Mouse (Mus musculus) CD4-positive, CD25-positive, alpha-beta regulatory T cell, adult 2 months (primary cell): ENCODE data around the gene Ctnna2.

Source experiments
- DNase-seq: peaks from one replicate; pipeline ENCODE4 v3.0.0-alpha.2; 2012; ENCODE audit warnings: low read depth, low spot score

The Ctnna2 gene

DNA sequence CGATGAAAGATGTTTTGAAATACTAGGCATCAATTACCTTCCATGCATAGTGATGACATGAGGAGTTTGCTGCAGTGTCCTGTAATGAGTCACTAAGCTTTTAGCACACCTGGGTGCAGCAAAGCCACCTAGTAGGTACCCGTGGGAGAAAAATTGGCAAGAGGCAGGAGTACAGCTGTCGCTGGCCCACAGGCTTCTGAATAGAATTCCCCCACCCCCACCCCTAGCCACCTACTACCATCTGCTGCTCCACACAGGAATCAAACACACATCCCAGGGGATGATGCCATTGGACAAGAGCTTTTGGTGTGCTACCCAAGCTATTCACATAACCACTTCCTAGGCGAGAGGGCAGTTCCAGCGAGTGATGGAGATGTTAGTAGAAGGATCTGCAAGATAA is 700.7 kb downstream of the Ctnna2 start:
- no peak for DNase-seq

DNA sequence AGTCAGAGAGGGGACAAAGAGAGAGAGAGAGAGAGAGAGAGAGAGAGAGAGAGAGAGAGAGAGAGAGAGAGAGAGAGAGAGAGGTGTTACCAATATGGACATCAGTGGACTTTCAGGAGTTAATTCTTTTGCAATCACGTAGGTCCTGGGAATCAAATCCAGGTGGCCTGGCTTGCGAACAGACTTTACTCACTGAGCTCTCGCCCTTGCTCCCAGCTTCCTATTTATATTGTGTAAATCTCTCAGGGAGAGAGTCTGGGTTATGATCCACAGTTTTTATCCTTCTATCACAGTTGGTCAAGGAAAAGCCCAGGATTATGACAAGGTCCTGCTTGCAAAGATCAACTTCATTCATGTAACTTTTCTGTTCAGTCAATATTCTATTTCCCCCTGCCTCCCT is 714.3 kb downstream of the Ctnna2 start:
- no peak for DNase-seq

DNA sequence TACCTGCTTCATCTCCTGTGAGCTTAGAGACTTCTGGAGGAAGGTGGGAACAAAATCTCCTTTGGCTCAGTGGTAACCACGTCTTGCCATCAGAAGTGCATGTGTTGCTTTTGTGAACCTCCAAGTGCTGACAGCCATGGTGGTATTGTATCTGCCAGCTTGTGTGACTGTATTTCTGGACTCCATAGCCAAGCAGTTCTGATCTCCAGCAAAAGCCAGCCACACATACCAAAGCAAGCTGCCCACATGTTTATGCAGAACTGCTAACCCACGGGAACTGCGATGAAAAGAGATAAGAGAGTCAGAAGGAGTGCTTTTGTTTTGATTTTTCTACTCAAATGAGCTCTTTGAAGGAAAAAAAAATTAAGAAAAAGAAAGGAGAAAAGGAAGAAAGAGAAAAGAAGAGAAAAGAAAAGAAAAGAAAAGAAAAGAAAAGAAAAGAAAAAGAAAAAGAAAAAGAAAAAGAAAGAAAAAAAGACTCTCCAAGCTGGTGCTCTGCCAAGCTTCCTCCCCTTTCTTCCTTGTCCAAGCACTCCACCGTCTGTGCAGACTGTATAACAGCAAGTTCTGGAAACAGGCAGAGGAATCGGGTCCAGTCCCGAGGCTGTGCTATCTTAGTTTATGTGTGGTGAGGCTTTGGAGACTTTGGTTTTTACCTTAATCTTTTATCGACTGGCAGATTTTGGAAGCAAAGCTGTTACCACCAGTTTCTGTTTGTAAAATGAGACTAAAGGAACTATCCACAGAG is 722.0 kb downstream of the Ctnna2 start:
- DNase-seq, result no peak

DNA sequence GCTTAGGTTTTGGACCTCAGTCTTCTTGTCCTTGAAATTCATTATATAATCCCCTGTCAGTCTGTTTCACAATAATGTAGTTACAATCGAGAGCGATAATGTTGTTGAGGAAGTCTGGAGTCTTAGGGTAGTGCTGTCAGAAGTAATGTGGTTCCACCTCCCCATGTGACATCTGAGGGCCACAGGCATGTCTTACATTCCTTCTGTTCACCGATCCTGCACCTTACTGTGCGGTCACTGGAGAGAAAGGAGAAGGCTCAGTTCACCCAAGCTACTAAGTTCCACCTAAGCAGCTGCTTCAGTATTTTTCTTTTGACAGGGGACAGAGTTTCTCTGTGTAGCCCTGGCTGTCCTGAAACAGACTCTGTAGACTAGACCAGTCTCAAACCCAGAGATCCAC is 723.2 kb downstream of the Ctnna2 start:
- no peak for DNase-seq

DNA sequence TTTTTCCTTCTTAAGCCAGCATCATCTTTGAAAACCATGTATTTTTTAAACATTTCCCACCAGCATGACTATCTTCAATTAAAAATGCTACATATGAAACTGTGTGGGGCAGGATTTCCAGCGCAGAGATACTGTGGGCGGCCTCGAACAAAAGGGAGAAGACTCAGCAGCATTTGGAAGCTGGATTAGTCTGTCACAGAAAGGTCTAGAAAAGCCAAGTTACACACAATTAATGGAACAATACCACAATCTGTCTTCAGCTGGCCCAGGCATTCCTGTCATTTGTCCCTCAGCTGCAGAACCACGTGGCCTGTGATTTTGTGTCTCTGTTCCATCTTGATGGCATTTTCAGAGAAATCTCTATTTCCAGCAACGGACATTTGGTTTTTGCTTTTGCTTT is 726.0 kb downstream of the Ctnna2 start:
- no peak for DNase-seq

DNA sequence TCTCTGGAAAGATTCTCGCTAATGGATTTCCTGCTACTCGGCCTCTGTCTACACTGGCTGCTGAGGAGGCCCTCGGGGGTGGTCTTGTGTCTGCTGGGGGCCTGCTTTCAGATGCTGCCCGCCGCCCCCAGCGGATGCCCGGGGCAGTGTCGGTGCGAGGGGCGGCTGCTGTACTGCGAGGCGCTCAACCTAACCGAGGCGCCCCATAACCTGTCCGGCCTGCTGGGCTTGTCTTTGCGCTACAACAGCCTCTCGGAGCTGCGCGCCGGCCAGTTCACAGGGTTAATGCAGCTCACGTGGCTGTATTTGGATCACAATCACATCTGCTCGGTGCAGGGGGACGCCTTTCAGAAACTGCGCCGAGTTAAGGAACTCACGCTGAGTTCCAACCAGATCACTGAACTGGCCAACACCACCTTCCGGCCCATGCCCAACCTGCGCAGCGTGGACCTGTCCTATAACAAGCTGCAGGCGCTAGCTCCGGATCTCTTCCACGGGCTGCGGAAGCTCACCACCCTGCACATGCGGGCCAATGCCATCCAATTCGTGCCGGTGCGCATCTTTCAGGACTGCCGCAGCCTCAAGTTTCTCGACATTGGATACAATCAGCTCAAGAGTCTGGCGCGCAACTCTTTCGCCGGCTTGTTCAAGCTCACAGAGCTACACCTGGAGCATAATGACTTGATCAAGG is 735.8 kb downstream of the Ctnna2 start:
- DNase-seq, result no peak

DNA sequence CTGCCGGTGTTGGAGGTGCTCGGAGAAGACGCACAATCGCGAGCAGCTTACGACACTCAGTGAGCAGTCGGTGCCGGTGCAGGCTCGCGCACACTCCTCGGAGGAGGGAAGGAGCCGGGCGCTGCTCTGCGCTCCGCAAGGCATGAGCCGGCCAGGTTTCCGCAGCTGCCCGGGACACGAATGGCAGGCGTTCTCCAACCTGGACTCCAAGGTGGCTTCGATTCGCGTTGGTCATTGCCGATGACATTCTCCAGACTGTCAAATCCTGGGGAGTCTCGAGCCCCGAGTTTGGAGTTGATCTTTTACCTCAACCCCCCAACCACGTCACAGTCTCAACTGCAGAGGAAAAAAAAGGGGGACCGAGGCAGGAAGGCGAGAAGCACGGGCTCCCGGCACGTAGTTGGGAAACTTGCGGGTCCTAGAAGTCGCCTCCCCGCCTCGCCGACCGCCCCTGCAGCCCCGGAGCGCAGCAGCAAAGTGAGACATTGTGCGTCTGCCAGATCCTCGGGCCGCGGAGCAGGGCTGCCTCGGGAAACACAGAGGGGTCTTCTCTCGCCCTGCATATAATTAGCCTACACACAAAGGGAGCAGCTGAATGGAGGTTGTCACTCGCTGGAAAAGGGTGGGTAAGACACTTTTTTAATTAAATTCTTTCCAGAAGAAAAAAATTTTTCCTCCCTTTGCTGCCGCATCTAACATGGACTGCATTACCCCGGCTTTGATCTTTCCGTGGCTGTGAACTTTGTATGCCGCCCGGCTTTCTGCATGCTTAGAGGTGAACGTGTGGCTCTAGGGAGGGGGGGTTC is 736.7 kb downstream of the Ctnna2 start, which contains the start of gene Lrrtm1:
Gene Lrrtm1, plus strand, starts transcription at position 89 of the 806 bp plus-strand sequence.
- DNase-seq, result no peak

DNA sequence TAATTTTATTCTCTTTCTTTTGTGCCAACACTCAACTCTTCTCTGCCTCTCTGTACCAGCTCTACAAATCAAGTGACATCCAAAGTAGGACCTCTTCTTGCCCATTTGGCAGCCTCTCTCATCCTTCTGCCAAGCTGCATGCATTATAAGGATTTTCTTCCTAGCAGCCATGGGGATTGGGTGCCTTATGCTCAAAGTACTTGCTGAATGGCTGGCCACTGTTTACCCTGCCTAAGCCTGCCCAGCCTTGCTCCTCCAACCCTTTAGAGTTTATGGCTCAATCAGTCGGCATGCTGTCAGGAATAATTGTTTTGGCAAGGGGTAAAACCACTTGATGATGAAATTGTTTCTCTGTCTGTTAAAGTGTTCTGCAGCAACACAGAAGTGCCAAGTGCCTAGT is 739.1 kb downstream of the Ctnna2 start:
- DNase-seq, result no peak

DNA sequence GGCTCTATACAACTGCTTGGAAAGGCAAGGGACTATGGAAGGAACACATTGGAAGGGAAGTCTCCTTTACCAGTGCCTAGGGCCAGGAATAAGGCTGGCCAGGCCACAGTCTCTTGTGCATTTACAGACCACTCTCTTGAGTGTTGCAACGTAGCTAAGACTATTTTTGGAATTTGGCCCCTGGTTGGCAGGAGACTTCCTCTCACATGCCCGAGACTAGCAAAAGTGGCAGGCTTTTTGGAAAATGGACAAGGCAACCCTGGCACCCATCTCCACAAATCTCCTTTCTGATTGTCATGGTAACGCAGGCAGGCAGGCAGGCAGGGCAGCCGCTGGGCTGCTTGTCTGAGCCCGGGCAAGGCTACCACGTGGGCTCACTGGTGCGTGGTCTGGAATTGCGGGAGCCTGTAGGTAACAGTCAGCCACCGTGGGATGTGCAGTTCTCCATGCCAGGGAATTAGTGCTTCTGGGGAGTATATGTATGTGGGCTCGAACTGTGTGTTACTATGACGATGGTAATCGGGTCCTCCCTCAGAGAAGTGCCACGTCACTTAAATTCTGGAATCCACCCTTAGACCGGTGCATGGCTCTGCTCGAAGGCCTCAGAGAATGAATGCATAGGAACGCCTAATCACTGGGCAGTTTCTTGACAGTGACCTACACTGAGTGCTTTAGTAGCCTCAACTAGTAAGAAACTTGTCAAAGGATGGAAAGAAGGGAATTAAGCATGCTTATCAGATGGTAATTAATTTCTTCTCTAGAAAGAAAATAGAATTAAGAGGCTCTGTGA is 756.5 kb downstream of the Ctnna2 start:
- no peak for DNase-seq

DNA sequence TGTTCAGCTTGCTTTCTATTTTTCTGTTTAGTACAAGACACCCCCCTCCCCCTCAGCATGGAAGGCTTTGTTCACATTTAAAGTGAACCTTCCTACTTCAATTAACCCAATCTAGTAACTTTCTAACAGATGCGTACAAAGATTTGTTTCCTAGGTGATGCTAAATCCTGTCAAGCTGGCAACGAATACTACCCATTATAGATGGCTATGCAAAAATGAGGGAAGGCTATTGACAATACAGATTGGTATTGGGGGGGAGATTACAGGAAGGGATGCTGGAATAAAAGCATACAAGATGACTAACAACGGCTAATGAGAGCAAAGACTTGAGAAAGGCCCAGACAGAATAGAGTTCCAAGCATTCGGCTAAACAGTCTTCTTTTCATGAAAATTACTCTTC is 758.7 kb downstream of the Ctnna2 start:
- no peak for DNase-seq

DNA sequence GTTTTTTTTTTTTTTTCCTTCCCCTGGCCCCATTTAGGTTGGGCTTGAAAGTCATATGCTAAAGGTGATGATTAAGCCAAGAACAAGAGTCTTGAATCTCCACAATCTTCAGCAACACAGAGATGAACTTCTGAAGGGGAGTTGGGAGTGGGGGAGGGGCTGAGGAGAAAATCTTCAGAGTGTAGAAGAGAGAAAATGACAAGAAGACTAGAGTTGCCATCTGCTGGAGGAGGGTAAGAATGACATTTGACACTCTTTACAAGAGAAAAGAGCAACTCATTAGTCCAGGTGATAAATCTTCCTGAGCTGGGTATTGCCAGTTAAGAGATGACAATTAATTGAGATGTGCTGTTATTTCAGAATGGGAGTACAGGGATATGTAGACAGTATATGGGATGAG is 760.6 kb downstream of the Ctnna2 start:
- DNase-seq, result no peak

DNA sequence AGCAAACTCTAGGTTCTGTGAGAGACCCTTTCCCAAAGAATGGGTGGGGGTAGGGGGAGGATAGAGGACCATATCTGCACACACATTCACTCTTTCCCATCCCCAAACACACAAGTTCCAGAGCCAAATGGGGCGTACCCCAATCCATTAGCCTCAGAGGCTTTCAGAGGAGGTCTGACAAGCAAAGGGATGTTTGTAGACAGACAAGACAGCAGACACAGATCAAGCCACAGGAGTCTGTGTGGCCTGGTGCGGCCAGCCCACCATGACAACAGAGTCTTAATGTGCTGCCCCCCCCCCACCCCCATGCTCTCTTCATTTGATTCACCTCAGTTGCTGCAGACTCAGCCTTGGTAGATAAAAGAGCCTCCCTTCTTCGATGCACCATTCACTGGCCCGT is 764.2 kb downstream of the Ctnna2 start:
- no peak for DNase-seq

DNA sequence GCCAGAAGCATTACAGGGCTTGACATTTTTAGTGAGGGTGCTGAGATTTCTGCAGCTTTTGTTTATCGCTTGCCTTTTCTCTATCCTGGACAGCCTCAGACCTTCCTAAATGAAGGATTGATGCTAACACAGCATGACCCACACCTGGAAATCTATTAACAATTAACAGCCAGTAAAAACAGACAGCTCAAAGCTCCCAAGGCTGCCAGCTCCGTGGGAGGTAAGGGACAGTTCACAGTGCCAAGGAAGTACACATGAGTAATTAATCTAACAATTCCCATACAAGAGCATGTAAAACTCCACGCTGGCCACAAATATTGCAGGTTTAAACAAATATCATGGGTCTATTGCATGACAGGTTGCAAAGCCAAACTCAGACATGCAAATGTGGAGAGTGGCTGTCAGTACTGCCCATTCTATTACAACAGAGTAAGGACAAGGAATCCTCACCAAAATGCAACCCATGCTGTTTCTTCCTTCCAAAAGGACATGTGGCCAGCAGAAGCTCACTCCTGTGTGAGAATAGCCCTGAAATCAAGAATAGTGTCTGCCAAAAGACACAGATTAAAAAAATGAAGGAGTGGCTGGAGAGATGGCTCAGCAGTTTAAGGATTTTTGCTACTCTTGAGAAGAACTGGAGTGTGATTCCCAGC is 765.6 kb downstream of the Ctnna2 start:
- DNase-seq, result no peak

DNA sequence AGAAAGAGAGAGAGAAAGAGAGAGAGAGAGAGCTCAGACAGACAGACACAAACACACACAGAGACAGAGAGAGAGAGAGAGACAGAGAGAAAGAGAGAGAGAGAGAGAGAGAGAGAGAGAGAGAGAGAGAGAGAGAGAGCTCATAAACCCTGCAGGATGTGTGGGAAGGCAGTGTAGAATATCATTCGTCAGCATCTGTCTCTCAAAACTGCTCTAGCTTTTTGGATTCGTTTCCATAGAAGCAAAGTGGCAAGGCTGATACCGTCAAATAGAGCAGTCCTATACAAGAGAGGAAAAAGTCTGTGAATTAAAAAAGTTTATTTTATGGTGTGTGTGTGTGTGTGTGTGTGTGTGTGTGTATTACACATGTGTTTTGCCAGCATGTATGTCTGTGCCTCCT is 769.6 kb downstream of the Ctnna2 start:
- DNase-seq, result no peak

DNA sequence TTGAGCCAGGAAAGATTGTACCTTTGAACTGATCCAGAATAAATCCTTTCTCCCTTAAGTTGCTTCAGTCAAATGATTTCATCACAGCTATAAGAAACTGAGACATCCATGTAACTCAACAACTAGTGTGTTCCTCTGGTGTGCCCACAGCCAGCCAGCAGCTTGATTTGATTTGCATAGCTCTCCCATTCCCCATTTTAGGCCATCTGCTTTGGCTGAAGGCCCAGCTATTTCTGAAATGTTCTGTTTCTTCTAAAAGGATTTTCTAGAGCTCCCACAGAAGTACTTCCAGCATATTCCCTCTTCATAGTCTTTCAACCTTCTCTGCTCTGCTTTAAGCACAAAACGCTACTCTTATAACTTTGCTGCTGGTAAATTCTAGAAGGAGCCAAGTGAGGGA is 770.3 kb downstream of the Ctnna2 start:
- DNase-seq, result no peak

DNA sequence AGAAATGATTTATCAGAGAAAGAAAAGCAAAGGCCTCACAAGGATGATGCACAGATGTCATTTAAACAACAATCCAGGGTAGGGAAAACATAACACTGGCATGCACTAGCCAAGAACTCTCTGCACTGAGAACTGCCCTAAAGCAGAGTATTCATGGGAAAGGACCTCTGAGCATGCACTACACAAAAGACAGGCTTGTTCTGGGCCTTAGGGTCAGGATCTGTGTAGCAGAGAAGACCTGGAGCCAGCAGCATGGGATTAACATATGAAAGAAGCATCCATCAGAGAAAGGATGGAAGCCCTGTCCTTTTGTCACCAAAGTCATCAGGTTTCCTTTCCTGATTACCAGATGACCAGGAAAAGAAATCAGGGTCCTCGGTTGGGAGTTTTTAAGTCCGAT is 780.1 kb downstream of the Ctnna2 start:
- DNase-seq, result no peak

DNA sequence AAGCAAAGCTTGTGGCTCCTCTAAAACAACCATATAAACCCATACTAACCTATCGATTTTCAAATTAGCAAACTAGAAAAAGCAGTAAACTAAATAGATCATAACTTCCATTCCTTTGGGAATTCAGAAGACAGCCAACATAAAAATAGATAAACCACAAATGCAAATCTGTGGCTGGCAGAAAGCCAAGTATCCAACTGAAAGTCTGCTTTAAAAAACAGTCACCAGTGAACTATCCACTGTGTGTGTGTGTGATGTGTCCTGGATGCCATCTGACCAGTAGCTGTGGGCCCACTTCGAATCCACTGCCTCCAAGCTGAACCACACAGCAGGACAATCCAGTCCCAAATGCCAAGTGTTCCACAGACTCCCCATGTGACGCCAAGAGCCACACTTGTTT is 782.8 kb downstream of the Ctnna2 start:
- no peak for DNase-seq

DNA sequence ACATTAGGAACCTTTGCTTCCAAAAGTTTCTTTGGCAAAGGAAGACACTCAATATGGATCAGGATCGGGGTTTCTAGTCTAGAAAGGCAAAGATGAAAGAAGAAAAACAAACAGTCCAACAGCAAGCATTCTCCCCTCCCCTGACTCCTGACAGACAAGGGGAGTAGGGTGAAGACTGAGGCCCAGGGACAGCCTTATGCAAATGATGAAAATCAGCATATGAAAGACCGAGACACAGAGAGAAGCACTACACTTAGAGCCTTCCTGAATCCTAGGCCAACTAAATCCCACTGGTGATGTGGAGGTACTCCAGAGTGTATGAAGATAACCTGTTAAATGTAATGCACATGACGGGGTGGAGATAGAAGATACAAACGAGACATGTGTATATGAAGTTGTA is 787.9 kb downstream of the Ctnna2 start:
- no peak for DNase-seq

DNA sequence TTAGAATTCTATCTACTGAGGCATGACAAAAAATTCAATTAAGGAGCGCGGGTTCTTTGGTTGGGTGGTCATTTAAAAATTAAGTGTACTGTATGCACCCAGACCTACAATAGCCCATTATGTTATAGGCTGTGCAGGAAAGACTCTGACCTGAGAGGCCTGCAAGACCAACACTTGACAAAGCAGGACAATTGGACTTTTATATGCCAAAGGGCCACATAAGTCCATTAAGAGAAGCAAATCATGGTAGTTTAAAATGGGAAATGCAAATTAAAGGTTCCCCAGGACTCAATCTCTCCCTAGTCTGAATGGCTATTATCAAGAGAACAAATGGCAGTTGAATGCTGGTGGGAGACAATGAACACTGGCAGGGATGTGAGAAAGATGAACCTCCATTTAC is 790.9 kb downstream of the Ctnna2 start:
- no peak for DNase-seq

DNA sequence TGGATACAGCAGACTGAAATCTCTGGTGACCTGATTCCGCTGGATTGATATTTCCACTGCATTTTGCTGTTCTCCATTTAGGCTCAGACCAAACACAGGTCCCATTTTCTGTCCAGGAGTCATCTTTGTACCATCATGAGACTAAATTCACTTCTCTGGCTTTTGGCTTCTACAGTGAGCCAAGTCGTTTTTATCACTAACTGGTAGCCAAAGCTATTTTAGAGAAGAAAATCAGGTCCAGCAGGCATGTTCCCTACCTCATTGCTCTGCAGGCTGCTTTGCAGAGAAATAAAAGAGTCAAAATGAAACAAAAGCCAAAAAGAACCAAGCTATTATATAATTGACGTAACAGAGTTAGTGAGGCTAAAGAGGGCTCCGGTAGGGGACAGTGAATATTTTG is 793.7 kb downstream of the Ctnna2 start:
- DNase-seq, result no peak

DNA sequence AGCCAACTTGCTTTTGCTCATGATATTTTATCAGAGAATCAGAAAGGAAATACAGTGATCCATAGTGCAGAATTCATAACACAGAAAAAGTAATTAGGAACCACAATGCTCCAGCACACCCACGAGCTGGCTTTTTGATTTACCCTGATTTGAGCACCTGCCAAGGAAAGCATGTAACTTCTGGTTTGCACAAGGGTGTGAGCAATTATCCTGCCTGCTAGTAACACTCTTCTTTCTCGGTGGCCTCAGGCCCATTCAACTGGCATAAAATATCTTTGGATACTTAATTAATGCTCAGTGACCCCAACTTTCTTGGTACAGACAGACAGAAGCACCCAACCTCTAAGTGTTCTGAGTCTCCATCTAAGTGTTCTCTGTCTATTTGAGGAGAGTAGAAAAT is 794.6 kb downstream of the Ctnna2 start:
- DNase-seq, result no peak
